Mouse (Mus musculus) mature B cell (primary cell): ENCODE results near the gene Ttyh2.

Experiments
- in situ Hi-C: fragments of 300-500 bp; cut with MboI; formaldehyde crosslinking; loops from 2 replicates; pipeline ENCODE4 v1.14.3; 2019

Ttyh2 gene

GRCm38 (mm10) chr11:114675341-114675825 lies at the start of gene Ttyh2:
TSS of gene Ttyh2 (plus strand) at chr11:114675431.
- in situ Hi-C loops: loop anchor here (10.0 kb wide), 1 partner anchor 119 kb away; the partner anchor contains the start of genes Btbd17 and Gpr142

GRCm38 (mm10) chr11:114626071-114626690 lies 49.0 kb upstream of the Ttyh2 start:
- in situ Hi-C loops: loop anchor here (25.0 kb wide), 1 partner anchor 764 kb away; no protein-coding TSS in a partner anchor

GRCm38 (mm10) chr11:114627036-114627435 lies 48.2 kb upstream of the Ttyh2 start:
- in situ Hi-C loops: loop anchor here (25.0 kb wide), 1 partner anchor 765 kb away; no protein-coding TSS in a partner anchor

GRCm38 (mm10) chr11:114628032-114628431 lies 47.2 kb upstream of the Ttyh2 start:
- in situ Hi-C loops: loop anchor here (25.0 kb wide), 1 partner anchor 766 kb away; no protein-coding TSS in a partner anchor

- in situ Hi-C loops: loop anchor here (25.0 kb wide), 1 partner anchor 768 kb away; no protein-coding TSS in a partner anchor
Measured at GRCm38 (mm10) chr11:114630044-114630443, 45.2 kb upstream of the Ttyh2 start.

- in situ Hi-C loops: loop anchor here (25.0 kb wide), 1 partner anchor 770 kb away; no protein-coding TSS in a partner anchor
Measured at GRCm38 (mm10) chr11:114632266-114632665, 43.0 kb upstream of the Ttyh2 start.

- in situ Hi-C loops: loop anchor here (25.0 kb wide), 1 partner anchor 774 kb away; no protein-coding TSS in a partner anchor
Measured at GRCm38 (mm10) chr11:114636292-114636691, 38.9 kb upstream of the Ttyh2 start.

GRCm38 (mm10) chr11:114636727-114637505 lies 38.3 kb upstream of the Ttyh2 start:
- in situ Hi-C loops: loop anchor here (25.0 kb wide), 1 partner anchor 775 kb away; no protein-coding TSS in a partner anchor

GRCm38 (mm10) chr11:114638647-114639290 lies 36.5 kb upstream of the Ttyh2 start:
- in situ Hi-C loops: loop anchor here (25.0 kb wide), 1 partner anchor 776 kb away; no protein-coding TSS in a partner anchor

GRCm38 (mm10) chr11:114639681-114640103 lies 35.5 kb upstream of the Ttyh2 start:
- in situ Hi-C loops: loop anchor here (25.0 kb wide), 1 partner anchor 777 kb away; no protein-coding TSS in a partner anchor

GRCm38 (mm10) chr11:114640658-114641057 lies 34.6 kb upstream of the Ttyh2 start:
- in situ Hi-C loops: loop anchor here (25.0 kb wide), 1 partner anchor 778 kb away; no protein-coding TSS in a partner anchor

GRCm38 (mm10) chr11:114641136-114641535 lies 34.1 kb upstream of the Ttyh2 start:
- in situ Hi-C loops: loop anchor here (25.0 kb wide), 1 partner anchor 779 kb away; no protein-coding TSS in a partner anchor

- in situ Hi-C loops: loop anchor here (25.0 kb wide), 1 partner anchor 780 kb away; no protein-coding TSS in a partner anchor
Measured at GRCm38 (mm10) chr11:114642184-114642583, 33.0 kb upstream of the Ttyh2 start.

GRCm38 (mm10) chr11:114642926-114643325 lies 32.3 kb upstream of the Ttyh2 start:
- in situ Hi-C loops: loop anchor here (25.0 kb wide), 1 partner anchor 781 kb away; no protein-coding TSS in a partner anchor

- in situ Hi-C loops: loop anchor here (25.0 kb wide), 1 partner anchor 782 kb away; no protein-coding TSS in a partner anchor
Measured at GRCm38 (mm10) chr11:114644122-114644521, 31.1 kb upstream of the Ttyh2 start.

GRCm38 (mm10) chr11:114649510-114649909 lies 25.7 kb upstream of the Ttyh2 start:
- in situ Hi-C loops: loop anchor here (25.0 kb wide), 1 partner anchor 787 kb away; no protein-coding TSS in a partner anchor

- in situ Hi-C loops: no loop called here
Measured at GRCm38 (mm10) chr11:114652531-114652930, 22.7 kb upstream of the Ttyh2 start.

- in situ Hi-C loops: no loop called here
Measured at GRCm38 (mm10) chr11:114653664-114654063, 21.6 kb upstream of the Ttyh2 start.

- in situ Hi-C loops: no loop called here
Measured at GRCm38 (mm10) chr11:114654552-114654951, 20.7 kb upstream of the Ttyh2 start.

GRCm38 (mm10) chr11:114655350-114656008 lies 19.8 kb upstream of the Ttyh2 start:
- in situ Hi-C loops: no loop called here
